Mouse (Mus musculus) myocyte (in vitro differentiated cells): ENCODE data around the gene Btbd19.

Source experiments
- CEBPB ChIP-seq: IDR thresholded peaks from 2 replicates; pipeline ENCODE4 v1.6.1; 2011; ENCODE audit warnings: mild to moderate bottlenecking, moderate library complexity; ENCODE audit not compliant: poor library complexity, insufficient read depth, severe bottlenecking
- E2F4 ChIP-seq: IDR thresholded peaks from one replicate; pipeline ENCODE4 v1.6.1; 2011; ENCODE audit warnings: mild to moderate bottlenecking, control low read depth, moderate library complexity; ENCODE audit not compliant: insufficient read depth
- MAX ChIP-seq: IDR thresholded peaks from one replicate; pipeline ENCODE4 v1.6.1; 2011; ENCODE audit warnings: low read depth, mild to moderate bottlenecking, control low read depth
- MYOD1 ChIP-seq, 3 experiments: IDR thresholded peaks; one replicate each; pipeline ENCODE4 v1.6.1; 2011; ENCODE audit warnings: control low read depth in 2 of 3, low read depth in 2 of 3, mild to moderate bottlenecking in 2 of 3, moderate library complexity in 1 of 3; ENCODE audit not compliant: insufficient read length in 2 of 3, control insufficient read depth in 1 of 3
- MYOG ChIP-seq, 3 experiments: IDR thresholded peaks; one replicate each; pipeline ENCODE4 v1.6.1; 2011; ENCODE audit warnings: control low read depth in 2 of 3, low read depth in 2 of 3, mild to moderate bottlenecking in 2 of 3; ENCODE audit not compliant: insufficient read length in 2 of 3, control insufficient read depth in 1 of 3, insufficient read depth in 1 of 3
- POLR2A ChIP-seq: IDR thresholded peaks from one replicate; pipeline ENCODE4 v1.6.1; 2011; ENCODE audit warnings: low read depth, mild to moderate bottlenecking, control low read depth, moderate library complexity; ENCODE audit not compliant: insufficient read length
- POLR2AphosphoS2 ChIP-seq: IDR thresholded peaks from one replicate; pipeline ENCODE4 v1.6.1; 2011; ENCODE audit warnings: low read depth, control low read depth; ENCODE audit not compliant: insufficient read length
- REST ChIP-seq: IDR thresholded peaks from one replicate; pipeline ENCODE4 v1.6.1; 2011; ENCODE audit warnings: mild to moderate bottlenecking, control low read depth, moderate library complexity; ENCODE audit not compliant: insufficient read depth, insufficient read length
- SRF ChIP-seq: IDR thresholded peaks from one replicate; pipeline ENCODE4 v1.6.1; 2011; ENCODE audit warnings: low read depth; ENCODE audit not compliant: control insufficient read depth, insufficient read length
- TCF12 ChIP-seq: IDR thresholded peaks from one replicate; pipeline ENCODE4 v1.6.1; 2011; ENCODE audit warnings: mild to moderate bottlenecking, control low read depth; ENCODE audit not compliant: poor library complexity, insufficient read depth, severe bottlenecking
- TCF3 ChIP-seq: IDR thresholded peaks from one replicate; pipeline ENCODE4 v1.6.1; 2011; ENCODE audit warnings: low read depth, control low read depth; ENCODE audit not compliant: insufficient read length
- USF1 ChIP-seq: IDR thresholded peaks from one replicate; pipeline ENCODE4 v1.6.1; 2011; ENCODE audit warnings: low read depth, mild to moderate bottlenecking, control low read depth, moderate library complexity

DNA sequence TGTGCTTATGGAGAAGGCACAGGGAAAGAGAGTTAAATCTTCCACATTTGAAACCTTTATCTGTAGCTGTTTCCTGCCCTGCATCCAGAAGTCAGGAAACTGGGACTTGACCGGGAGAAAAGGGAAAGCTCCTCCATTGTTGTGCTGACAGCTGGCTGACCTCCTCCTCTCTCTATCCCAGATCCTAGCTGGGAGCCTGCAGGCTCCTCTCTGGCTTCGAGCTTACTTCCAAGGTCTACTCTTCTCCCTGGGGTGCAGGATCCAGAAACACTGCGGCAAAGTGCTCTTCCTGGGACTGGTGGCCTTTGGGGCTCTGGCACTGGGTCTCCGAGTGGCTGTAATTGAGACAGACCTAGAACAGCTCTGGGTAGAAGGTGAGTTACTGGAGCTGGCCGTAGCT, 28.9 kb downstream of the Btbd19 start:
- TF ChIP-seq POLR2A (no peak), USF1 (no peak), TCF12 (no peak), MAX (no peak), POLR2AphosphoS2 (no peak), CEBPB (no peak), TCF3 (no peak), SRF (no peak), E2F4 (no peak), MYOD1 (IDR thresholded peaks at IDR 0.05; ENCODE audit: control insufficient read depth in 1 of 3, insufficient read length in 2 of 3, low read depth in 2 of 3) (no peak), REST (no peak), MYOG (IDR thresholded peaks at IDR 0.05; ENCODE audit: control insufficient read depth in 1 of 3, insufficient read depth in 1 of 3, insufficient read length in 2 of 3, low read depth in 2 of 3) (no peak)
